14 mouse cellular contexts compared by ENCODE assay signal in genomic region chr11:69554539-69555140, GRCm38 (mm10). TPM values are rescaled to one million over a fixed set of nuclear protein-coding genes. Genes with fewer than 3 reads are reported as not detected.
A peak's percentile ranks its signal among the peaks of the same experiment; 100 is the strongest.
DNase-seq lines count a peak whose midpoint lies in the region; ATAC-seq and TF ChIP-seq lines count a peak whose summit lies in the region.
"Had no signal": no experiment of that assay in that cellular context is flagged by ENCODE, and none has a peak within 500 bp of the region (broad histone marks: within the 10 kb centered on the region; RNA-seq: fewer than 3 reads in every experiment).

No protein-coding gene starts in this region.

- H3K36me3 ChIP-seq in embryonic facial prominence, embryonic 10.5 days (replicated peaks) = peaks cover 33% of the 10 kb centered on the region
- H3K36me3 ChIP-seq in hindbrain, embryonic 13.5 days = peaks cover 16% of the 10 kb centered on the region
- peaks cover 32% of the 10 kb centered on the region for H3K36me3 ChIP-seq in midbrain, embryonic 14.5 days (ENCODE audit: control insufficient read depth, insufficient read depth, low read length)

- no peak overlapping the region for H3K9ac ChIP-seq in hindbrain, embryonic 13.5 days
- H3K9ac ChIP-seq in midbrain, embryonic 14.5 days (replicated peaks; ENCODE audit: low read length) = no peak overlapping the region
- H3K9ac ChIP-seq: heart, embryonic 13.5 days had no signal

- no peak for DNase-seq in layer of hippocampus, adult 2 months (ENCODE audit: low spot score in 2 of 2)
- DNase-seq in layer of hippocampus, adult 11-12 months (ENCODE audit: low spot score) = no peak
- no peak for DNase-seq in embryonic facial prominence, embryonic 10.5 days (ENCODE audit: low spot score)
- DNase-seq in midbrain, embryonic 14.5 days = no peak
- no peak for DNase-seq in gastrocnemius, postnatal 36 days
- no peak for DNase-seq in gastrocnemius, postnatal 25 days
- no peak for DNase-seq in left cerebral cortex, postnatal 14 days (ENCODE audit: low spot score in 2 of 2)
- DNase-seq: adrenal gland, postnatal 10 days; cerebellum, adult 9-11 months; layer of hippocampus, adult 9-11 months; lung, postnatal 10 days; right cerebral cortex, postnatal 4 days had no signal

- H3K9me3 ChIP-seq in embryonic facial prominence, embryonic 10.5 days = no peaks in the 10 kb centered on the region
- no peaks in the 10 kb centered on the region for H3K9me3 ChIP-seq in hindbrain, embryonic 13.5 days
- no peaks in the 10 kb centered on the region for H3K9me3 ChIP-seq in midbrain, embryonic 14.5 days (ENCODE audit: control insufficient read depth, low read length)
- H3K9me3 ChIP-seq: heart, embryonic 13.5 days had no signal

- H3K4me1 ChIP-seq in embryonic facial prominence, embryonic 10.5 days = peaks cover 75% of the 10 kb centered on the region
- H3K4me1 ChIP-seq in hindbrain, embryonic 13.5 days (replicated peaks) = peaks cover 79% of the 10 kb centered on the region
- peaks cover 70% of the 10 kb centered on the region for H3K4me1 ChIP-seq in midbrain, embryonic 14.5 days (ENCODE audit: control insufficient read depth, insufficient read depth, low read length)

- H3K27me3 ChIP-seq in embryonic facial prominence, embryonic 10.5 days (replicated peaks; ENCODE audit: low read depth, poor library complexity, severe bottlenecking) = peaks cover 26% of the 10 kb centered on the region
- no peaks in the 10 kb centered on the region for H3K27me3 ChIP-seq in hindbrain, embryonic 13.5 days
- H3K27me3 ChIP-seq in midbrain, embryonic 14.5 days (ENCODE audit: control insufficient read depth, insufficient read depth, low read length) = no peaks in the 10 kb centered on the region

- peak overlapping the region; percentile 62; the same call in 1 of the 2 replicates for H3K27ac ChIP-seq in layer of hippocampus, adult 2 months
- 0 out of 2 replicates have a peak overlapping the region, but pooled peaks have one; percentile 35 for H3K27ac ChIP-seq in embryonic facial prominence, embryonic 10.5 days (replicated peaks)
- H3K27ac ChIP-seq in hindbrain, embryonic 13.5 days = peak overlapping the region; percentile 96
- peak overlapping the region; percentile 55 for H3K27ac ChIP-seq in midbrain, embryonic 14.5 days (replicated peaks; ENCODE audit: low read depth, low read length)
- H3K27ac ChIP-seq: heart, embryonic 13.5 days had no signal

- intact Hi-C loops in gastrocnemius, postnatal 36 days (cut with DNase I) = no loop called here
- intact Hi-C loops in left cerebral cortex, postnatal 14 days (cut with DNase I) = no loop called here

- H3K4me3 ChIP-seq in layer of hippocampus, adult 2 months = no peak overlapping the region
- no peak overlapping the region for H3K4me3 ChIP-seq in embryonic facial prominence, embryonic 10.5 days
- no peak overlapping the region for H3K4me3 ChIP-seq in hindbrain, embryonic 13.5 days
- no peak overlapping the region for H3K4me3 ChIP-seq in midbrain, embryonic 14.5 days (replicated peaks; ENCODE audit: low read depth, low read length)
- H3K4me3 ChIP-seq: heart, embryonic 13.5 days had no signal

- H3K4me2 ChIP-seq in hindbrain, embryonic 13.5 days = no peak overlapping the region
- no peak overlapping the region for H3K4me2 ChIP-seq in midbrain, embryonic 14.5 days (ENCODE audit: low read length)
- H3K4me2 ChIP-seq: heart, embryonic 13.5 days had no signal

- no peak for TF ChIP-seq CTCF in layer of hippocampus, adult 2 months (conservative IDR thresholded peaks at IDR 0.05)

- 81% methylated on average over 5 of the region's 5 CpGs for WGBS in embryonic facial prominence, embryonic 10.5 days
- 78% methylated on average over 5 of the region's 5 CpGs for WGBS in hindbrain, embryonic 13.5 days
- WGBS in midbrain, embryonic 14.5 days = 78% methylated on average over 5 of the region's 5 CpGs

- no peak for ATAC-seq in hindbrain, embryonic 13.5 days (ENCODE audit: low FRiP score)
- no peak for ATAC-seq in midbrain, embryonic 14.5 days (ENCODE audit: low FRiP score, low TSS enrichment)

RNA-seq across cellular contexts. Expression of gene Efnb3, which starts 5.4 kb away (rescaled TPM):
- 100 to 1,000 TPM; 113 to 116 TPM for total RNA-seq in layer of hippocampus, adult 2 months (2021)
- polyA plus RNA-seq in embryonic facial prominence, embryonic 10.5 days (2016; fragmentation: Nextera tagmentation; extraction: Ambion mirVana) = 29.5 and 29.8 TPM in 2 replicates
- polyA plus RNA-seq in hindbrain, embryonic 13.5 days (2015; fragmentation: Nextera tagmentation; extraction: Ambion mirVana) = 90.1 and 92.0 TPM in 2 replicates
- 40.7 and 109 TPM in 2 replicates for polyA plus RNA-seq in midbrain, embryonic 14.5 days (2014; fragmentation: Nextera tagmentation; extraction: Ambion mirVana)
- total RNA-seq in gastrocnemius, postnatal 36 days (2021) = under 1 TPM; 0.23 to 0.62 TPM
- total RNA-seq in gastrocnemius, postnatal 25 days (2021) = under 1 TPM; 0.35 to 0.69 TPM
- total RNA-seq in left cerebral cortex, postnatal 14 days (2021) = 100 to 1,000 TPM in 1 of 2 experiments, 10 to 100 TPM in 1; 71.8 to 100 TPM

RNA-seq across cellular contexts. Expression of gene Dnah2, which starts 5.7 kb away (rescaled TPM):
- total RNA-seq in layer of hippocampus, adult 2 months (2021) = 1 to 10 TPM; 4.6 to 5.2 TPM
- 1.3 and 1.4 TPM in 2 replicates for polyA plus RNA-seq in embryonic facial prominence, embryonic 10.5 days (2016; fragmentation: Nextera tagmentation; extraction: Ambion mirVana)
- 2.1 and 2.7 TPM in 2 replicates for polyA plus RNA-seq in hindbrain, embryonic 13.5 days (2015; fragmentation: Nextera tagmentation; extraction: Ambion mirVana)
- polyA plus RNA-seq in midbrain, embryonic 14.5 days (2014; fragmentation: Nextera tagmentation; extraction: Ambion mirVana) = 4.8 and 5.7 TPM in 2 replicates
- under 1 TPM; 0.13 to 0.27 TPM for total RNA-seq in gastrocnemius, postnatal 36 days (2021)
- under 1 TPM; 0.03 to 0.48 TPM for total RNA-seq in gastrocnemius, postnatal 25 days (2021)
- total RNA-seq in left cerebral cortex, postnatal 14 days (2021) = 1 to 10 TPM; 3.5 to 3.6 TPM

RNA-seq across cellular contexts. Expression of gene Wrap53, which starts 25.4 kb away (rescaled TPM):
- total RNA-seq in layer of hippocampus, adult 2 months (2021) = 10 to 100 TPM; 12.0 to 14.3 TPM
- polyA plus RNA-seq in embryonic facial prominence, embryonic 10.5 days (2016; fragmentation: Nextera tagmentation; extraction: Ambion mirVana) = 41.6 and 43.5 TPM in 2 replicates
- 23.0 and 24.2 TPM in 2 replicates for polyA plus RNA-seq in hindbrain, embryonic 13.5 days (2015; fragmentation: Nextera tagmentation; extraction: Ambion mirVana)
- polyA plus RNA-seq in midbrain, embryonic 14.5 days (2014; fragmentation: Nextera tagmentation; extraction: Ambion mirVana) = 22.5 and 22.7 TPM in 2 replicates
- 1 to 10 TPM; 2.6 to 2.8 TPM for total RNA-seq in gastrocnemius, postnatal 36 days (2021)
- total RNA-seq in gastrocnemius, postnatal 25 days (2021) = 1 to 10 TPM; 3.4 to 3.7 TPM
- total RNA-seq in left cerebral cortex, postnatal 14 days (2021) = 1 to 10 TPM; 6.9 to 8.3 TPM

RNA-seq across cellular contexts. Expression of gene Trp53, which starts 25.5 kb away (rescaled TPM):
- 10 to 100 TPM; 28.5 to 32.3 TPM for total RNA-seq in layer of hippocampus, adult 2 months (2021)
- 219 and 225 TPM in 2 replicates for polyA plus RNA-seq in embryonic facial prominence, embryonic 10.5 days (2016; fragmentation: Nextera tagmentation; extraction: Ambion mirVana)
- 76.3 and 78.1 TPM in 2 replicates for polyA plus RNA-seq in hindbrain, embryonic 13.5 days (2015; fragmentation: Nextera tagmentation; extraction: Ambion mirVana)
- 66.1 and 69.2 TPM in 2 replicates for polyA plus RNA-seq in midbrain, embryonic 14.5 days (2014; fragmentation: Nextera tagmentation; extraction: Ambion mirVana)
- 10 to 100 TPM; 10.7 to 15.8 TPM for total RNA-seq in gastrocnemius, postnatal 36 days (2021)
- total RNA-seq in gastrocnemius, postnatal 25 days (2021) = 10 to 100 TPM; 12.2 to 12.7 TPM
- total RNA-seq in left cerebral cortex, postnatal 14 days (2021) = 10 to 100 TPM; 21.2 to 21.9 TPM

RNA-seq across cellular contexts. Expression of gene Atp1b2, which starts 51.1 kb away (rescaled TPM):
- total RNA-seq in layer of hippocampus, adult 2 months (2021) = 100 to 1,000 TPM; 391 to 411 TPM
- polyA plus RNA-seq in embryonic facial prominence, embryonic 10.5 days (2016; fragmentation: Nextera tagmentation; extraction: Ambion mirVana) = 3.2 TPM in 2 replicates
- 27.6 and 29.7 TPM in 2 replicates for polyA plus RNA-seq in hindbrain, embryonic 13.5 days (2015; fragmentation: Nextera tagmentation; extraction: Ambion mirVana)
- 46.5 and 46.7 TPM in 2 replicates for polyA plus RNA-seq in midbrain, embryonic 14.5 days (2014; fragmentation: Nextera tagmentation; extraction: Ambion mirVana)
- total RNA-seq in gastrocnemius, postnatal 36 days (2021) = 100 to 1,000 TPM; 380 to 461 TPM
- total RNA-seq in gastrocnemius, postnatal 25 days (2021) = 100 to 1,000 TPM; 365 to 378 TPM
- total RNA-seq in left cerebral cortex, postnatal 14 days (2021) = 100 to 1,000 TPM; 451 to 452 TPM

Comparison
In these comparisons a context has a peak if more than half of its experiments do, and no peak if none do; other contexts are left out.
1. H3K27ac ChIP-seq: peak in every context shown above with its lines; median percentile 96 in hindbrain, embryonic 13.5 days; 62 in layer of hippocampus, adult 2 months; 55 in midbrain, embryonic 14.5 days; 35 in embryonic facial prominence, embryonic 10.5 days.
2. RNA of gene Efnb3, which starts 5.4 kb away (total RNA-seq): 113 to 116 TPM in layer of hippocampus, adult 2 months and 71.8 to 100 TPM in left cerebral cortex, postnatal 14 days; 0.35 to 0.69 TPM in gastrocnemius, postnatal 25 days and 0.23 to 0.62 TPM in gastrocnemius, postnatal 36 days; every median in the first group is over 10 times any median in the second.